Mouse (Mus musculus) spleen, adult 2 months (tissue): Measurements from ENCODE around the gene Pxmp4.

Experiments
- CTCF ChIP-seq: fragments of 200-500 bp; IDR thresholded peaks from 2 replicates; pipeline ENCODE4 v1.5.1; 2011; ENCODE audit warnings: mild to moderate bottlenecking, inconsistent platforms; ENCODE audit not compliant: insufficient read depth, insufficient read length, insufficient replicate concordance; ENCODE audit errors: extremely low read depth
- POLR2A ChIP-seq: fragments of 200-500 bp; IDR thresholded peaks from 2 replicates; pipeline ENCODE4 v1.6.1; 2011; ENCODE audit warnings: low read depth, low read length, inconsistent platforms

GRCm38 (mm10) chr2:154566641-154567040 lies 36.9 kb downstream of the Pxmp4 start:
- TF ChIP-seq CTCF (no peak), POLR2A (no peak)
